Mouse (Mus musculus) bone marrow macrophage, adult 2 months (primary cell): Measurements from ENCODE around the gene Trpm2.

Experiments
- CTCF ChIP-seq: IDR thresholded peaks from 2 replicates; pipeline ENCODE4 v1.5.1; 2012; ENCODE audit warnings: low read depth, mild to moderate bottlenecking, low read length, moderate library complexity
- POLR2A ChIP-seq: IDR thresholded peaks from 2 replicates; pipeline ENCODE4 v1.6.1; 2012; ENCODE audit warnings: mild to moderate bottlenecking, low read depth, low read length, borderline replicate concordance

DNA sequence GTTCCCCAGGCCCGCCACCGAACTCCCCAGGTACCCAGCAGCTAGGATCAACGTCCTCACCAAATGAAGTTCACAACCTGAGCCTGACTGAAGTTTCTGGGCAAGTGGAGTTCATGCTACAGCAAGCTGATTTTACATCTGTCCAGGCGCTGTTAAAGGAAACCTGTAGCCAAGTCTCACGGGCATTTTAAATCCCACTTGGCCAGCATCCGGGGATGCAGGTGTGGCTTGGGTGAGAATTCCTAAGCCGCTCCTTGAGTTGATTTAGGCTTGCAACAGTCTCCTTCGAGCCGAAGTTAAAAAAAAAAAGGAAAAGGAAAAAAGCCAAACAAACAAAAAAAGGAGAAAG is 39.6 kb upstream of the Trpm2 start, which contains the start of gene Pfkl:
- TF ChIP-seq POLR2A (no peak), CTCF (no peak)
